Mouse (Mus musculus): ENCODE results near the gene Ski.

The Ski gene

DNA sequence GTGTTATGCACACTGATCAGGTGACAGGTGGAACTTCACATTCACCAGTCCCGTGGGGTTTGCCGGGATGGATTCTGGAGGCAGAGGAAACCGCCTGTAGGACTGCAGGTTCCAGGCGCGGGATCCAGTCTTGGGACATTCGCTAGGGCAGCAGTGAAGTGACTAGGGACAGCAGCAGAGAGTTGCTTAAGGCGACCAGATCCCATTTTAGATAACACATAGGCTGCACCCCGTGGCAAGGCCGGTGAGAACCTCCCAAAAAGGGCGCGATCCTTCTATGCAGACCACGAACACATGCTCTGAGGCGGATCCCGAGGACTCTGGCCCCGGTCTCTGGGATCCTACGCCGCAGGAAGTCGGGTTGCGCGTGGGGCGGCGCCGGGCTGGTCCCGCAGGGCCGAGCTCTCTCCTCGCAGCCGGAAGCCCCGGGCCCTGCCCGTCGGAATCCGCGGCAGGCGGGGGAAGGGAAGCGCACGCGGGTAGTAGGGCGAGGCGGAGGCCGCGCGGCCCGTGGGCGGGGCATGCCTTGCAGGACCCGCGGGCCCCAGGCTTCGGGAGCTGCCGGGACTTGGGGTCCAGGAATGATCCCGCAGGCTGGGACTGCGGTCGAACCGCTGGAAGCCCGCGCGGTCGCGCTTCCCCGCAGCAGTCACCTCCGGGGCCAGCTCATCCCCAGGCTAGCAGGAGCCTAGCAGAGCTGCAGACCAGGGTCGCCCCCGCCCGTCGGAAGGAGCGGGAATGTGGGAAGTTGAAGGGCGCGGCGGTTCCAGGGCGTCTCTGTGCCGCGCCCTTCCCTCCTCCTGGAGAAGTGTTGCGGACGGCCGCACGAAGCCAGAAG lies 71.9 kb downstream of the Ski start:
- DNase-seq (ENCODE audit: low read depth) = no peak

DNA sequence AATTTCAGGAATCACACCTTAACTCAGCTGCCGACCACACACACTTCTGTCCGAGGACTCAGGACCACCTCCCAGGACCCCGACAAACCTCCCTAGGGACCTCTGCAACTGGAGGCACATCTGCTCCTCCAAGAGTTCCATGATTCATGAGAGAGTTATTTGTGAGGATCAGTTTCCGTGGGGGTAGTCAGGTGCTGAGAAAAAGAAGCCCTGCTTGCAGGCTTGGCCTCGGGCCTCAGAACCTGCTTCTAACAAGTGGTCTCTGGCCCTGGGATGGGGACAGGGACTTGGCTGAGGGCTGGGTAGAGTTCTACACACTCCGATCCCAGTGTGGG lies 72.5 kb downstream of the Ski start:
- DNase-seq (ENCODE audit: low read depth) = no peak

DNA sequence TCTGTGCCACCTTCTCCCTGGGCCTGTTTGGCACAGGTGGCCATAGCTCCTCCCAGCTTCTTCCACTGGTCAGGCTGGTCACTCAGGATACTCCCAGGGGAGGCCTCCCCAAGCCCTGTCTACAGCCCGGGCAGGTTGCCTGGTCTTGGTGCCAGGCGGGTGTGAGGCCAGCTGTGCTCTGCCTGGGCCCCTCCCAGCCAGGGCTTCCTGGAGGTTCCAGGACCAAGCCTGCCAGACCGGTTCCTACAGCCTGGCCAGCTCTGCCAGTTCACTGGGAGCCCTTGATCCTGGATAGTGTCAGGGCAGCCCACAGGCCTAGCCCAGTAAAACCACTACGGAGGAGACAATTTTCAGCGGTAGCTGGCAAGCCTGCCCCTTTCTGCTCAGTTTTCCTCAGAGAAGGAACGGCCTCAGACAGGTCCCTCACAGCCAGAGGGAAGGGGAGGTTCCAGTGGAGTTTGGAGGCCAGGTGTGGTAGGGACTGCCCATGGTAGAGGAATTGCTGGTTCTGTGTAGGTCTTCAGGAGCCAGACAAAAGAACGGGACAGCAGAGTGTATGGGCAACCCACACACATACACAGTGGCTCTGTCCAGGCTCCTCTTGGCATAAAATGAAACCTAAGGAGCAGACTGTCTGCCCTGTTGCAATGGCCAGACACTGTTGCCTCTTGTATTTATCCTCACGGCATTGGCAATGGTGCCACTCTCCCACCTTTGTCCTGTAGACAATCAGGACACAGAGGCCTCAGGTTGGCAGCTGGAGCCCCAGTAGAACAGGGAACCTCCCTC lies 73.3 kb downstream of the Ski start:
- DNase-seq (ENCODE audit: low read depth) = no peak

DNA sequence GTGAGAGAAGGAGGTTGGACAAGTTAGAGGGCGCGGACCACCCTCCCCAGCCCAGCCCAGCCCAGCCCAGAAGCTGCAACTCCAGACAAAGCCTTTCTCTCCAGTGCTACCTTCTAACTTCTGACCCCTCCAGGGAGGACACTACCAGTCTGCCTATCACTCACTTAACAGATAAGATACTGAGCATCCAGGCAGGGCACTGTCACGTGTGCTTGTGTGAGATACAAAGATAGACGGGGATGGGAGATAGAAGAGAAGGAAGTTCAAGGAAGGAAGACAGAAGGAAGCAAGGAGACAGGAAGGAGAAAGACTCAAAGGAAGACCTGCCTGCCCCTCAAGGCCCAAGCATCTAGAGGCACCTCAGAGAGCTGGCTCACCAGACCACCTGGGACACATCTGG lies 73.9 kb downstream of the Ski start:
- DNase-seq (ENCODE audit: low read depth) = no peak

DNA sequence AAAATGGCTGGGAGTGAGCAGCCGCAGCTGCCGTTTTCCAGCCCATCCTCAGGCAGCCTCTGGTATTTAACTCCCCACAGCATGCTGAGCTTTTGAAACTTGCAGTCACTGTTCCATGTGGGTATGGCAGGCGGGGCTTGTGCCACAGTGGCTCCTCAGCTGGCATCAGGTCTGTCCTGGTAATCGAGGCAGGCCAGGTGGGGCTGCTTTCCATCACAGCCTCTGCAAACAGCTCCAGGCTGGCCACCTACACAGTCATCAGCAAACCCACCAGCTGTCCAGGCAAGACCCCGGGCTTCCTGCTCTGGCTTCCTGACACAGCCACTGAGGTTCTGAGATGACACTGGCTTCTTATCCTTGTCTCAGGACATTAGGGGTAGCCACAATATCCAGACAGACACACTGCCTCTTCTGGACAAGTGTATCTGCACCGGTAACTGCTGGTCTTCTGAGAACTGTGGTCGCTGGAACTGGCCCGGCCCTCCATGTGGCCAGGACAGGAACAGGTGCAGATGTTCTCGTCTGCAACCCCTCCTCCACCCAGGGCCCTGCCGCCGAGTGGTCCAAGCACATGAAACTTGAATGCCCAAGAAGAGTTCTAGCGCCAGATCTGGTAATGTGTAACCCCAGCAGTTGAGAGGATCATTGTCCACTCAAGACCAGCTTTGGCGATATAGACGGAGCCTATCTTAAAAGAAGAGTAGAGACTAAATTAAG lies 76.1 kb downstream of the Ski start:
- no peak for DNase-seq (ENCODE audit: low read depth)

DNA sequence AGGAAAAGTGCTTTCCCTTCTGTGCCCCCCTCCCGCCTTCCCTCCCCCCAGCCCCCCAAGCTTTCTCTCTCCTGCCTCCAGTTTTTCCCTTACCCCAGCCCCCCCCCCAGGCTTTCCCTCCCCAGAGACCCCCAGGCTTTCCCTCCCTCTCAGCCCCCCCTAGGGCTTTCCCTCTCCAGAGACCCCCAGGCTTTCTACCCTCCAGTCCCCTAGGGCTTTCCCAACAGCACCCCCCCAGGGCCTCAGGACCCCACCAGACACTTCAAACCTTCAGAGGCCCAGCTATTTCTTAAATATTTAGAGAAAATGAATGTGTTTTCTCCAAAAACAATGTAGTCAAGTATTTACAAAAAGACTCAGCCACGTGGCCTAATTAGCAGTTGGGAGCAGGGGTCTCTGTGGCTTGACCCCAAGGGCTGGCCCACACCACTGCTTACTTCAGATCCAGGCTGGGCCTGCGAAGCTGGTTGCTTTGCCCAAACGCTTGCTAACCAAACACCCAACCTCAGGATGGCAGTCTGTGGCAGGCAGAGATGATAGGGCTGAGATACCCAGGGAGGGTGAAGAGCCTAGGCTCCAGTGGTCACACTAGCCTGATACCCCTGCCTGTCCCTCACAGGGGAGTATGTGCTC lies 77.7 kb downstream of the Ski start:
- DNase-seq (ENCODE audit: low read depth) = no peak

DNA sequence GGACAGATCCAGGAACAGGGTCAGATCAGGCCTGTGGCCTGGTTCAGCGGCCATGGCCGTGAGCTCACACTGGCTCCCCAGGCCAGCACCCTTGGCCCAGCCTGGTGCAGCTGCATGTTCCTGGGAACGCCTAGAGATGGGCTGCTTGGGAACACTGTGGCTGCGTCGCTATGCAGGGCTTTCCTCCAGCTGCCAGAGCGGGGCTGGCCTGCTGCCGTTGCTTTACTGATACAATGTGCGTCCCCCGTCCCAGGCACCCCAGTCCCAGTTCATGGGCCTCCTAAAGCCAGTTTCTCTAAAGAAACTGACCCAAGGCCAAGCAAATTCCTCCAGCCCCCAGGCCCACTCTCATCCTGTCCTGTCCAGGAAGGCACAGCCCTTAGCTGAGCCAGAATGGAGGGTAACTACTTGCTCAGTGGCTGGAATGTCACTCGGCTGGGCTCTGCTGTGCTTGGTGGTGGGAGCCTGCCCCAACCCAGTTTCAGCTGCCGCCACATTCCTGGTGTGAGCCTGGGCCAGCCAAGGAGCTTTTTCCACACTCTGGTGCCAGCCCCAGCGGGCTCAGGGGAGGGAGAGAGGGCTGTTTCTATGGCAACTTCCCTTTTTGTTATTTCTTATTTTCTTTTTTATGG lies 78.4 kb downstream of the Ski start:
- DNase-seq (ENCODE audit: low read depth) = no peak

DNA sequence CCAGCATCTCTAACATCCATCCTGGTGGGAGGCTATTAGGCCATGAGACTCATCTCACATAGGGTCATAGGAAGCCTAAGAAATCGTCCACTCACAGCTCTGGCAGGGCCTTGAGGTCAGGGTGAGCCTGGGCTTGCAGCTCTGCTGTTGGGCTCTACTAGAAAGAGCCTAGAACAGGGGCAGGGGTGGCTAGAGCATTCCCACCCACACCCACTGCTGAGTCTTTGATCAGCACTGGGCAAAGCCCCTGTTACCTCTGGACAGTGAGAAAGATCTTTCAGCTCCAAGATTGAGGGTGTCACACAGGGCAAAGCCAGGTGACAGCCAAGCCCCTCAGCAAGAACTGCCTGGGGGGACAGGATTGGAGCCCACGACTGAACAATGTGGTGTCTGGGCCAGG lies 79.0 kb downstream of the Ski start:
- no peak for DNase-seq (ENCODE audit: low read depth)

DNA sequence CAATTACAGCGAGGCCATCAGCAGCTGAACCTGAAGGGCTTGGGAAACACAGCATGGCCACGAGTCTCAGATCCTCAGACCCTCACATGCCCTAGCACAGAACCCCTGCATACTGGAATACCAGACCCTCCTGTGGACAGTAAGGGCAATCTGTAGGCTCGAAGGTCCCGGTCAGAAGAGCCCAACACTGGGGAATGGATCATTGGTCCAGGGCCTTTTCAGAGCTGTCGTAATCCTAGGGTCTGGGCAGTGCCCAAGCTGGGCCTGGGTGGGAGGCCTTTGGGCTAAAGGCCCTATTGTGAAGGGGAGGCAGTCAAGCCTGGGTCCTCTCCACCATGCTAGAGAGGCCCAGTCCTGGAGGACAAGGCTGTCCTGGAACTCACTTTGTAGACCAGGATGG lies 79.6 kb downstream of the Ski start:
- DNase-seq (ENCODE audit: low read depth) = no peak

DNA sequence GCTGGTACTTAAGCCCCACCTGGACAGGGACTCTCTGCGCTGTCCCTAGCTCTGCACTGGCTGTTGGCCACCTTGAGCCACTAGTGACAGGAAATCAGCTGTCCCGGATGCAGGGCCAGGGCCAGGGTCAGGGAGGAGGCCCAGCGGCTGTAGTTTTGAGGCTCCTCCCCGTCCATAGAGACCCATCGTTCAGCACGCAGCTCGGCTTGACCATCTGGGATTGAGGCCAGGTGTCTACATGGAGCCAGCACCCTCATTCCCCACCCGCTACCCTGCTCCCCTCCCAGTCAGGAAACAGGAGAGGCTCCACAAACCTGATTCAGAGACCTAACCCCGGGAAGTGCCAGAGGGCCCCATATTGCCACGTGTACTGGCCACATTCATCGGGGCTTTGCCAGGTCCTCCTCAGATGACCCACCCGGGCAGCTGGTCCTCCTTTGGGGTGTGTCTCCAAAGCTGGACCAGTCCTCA lies 81.6 kb downstream of the Ski start:
- DNase-seq (ENCODE audit: low read depth) = no peak

DNA sequence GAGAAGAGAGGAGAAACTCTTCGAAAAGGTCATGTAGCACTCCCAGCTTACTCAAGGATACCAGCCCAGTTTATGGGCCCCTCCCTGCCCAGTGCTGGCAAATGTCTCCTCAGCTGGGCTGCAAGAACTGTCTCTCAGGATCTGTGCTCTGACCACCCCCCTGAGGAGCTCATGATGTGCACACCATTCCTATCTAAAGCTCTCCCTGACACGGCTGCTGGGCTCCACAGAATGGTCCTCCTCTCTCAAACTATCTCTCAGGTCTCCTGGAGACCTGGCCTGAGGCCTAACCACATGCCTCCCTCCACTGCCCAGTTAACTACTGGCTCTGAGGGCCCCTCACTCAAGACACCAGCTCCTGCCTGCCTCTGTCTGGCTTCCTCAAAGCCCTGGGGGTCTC lies 82.2 kb downstream of the Ski start:
- DNase-seq (ENCODE audit: low read depth) = no peak

DNA sequence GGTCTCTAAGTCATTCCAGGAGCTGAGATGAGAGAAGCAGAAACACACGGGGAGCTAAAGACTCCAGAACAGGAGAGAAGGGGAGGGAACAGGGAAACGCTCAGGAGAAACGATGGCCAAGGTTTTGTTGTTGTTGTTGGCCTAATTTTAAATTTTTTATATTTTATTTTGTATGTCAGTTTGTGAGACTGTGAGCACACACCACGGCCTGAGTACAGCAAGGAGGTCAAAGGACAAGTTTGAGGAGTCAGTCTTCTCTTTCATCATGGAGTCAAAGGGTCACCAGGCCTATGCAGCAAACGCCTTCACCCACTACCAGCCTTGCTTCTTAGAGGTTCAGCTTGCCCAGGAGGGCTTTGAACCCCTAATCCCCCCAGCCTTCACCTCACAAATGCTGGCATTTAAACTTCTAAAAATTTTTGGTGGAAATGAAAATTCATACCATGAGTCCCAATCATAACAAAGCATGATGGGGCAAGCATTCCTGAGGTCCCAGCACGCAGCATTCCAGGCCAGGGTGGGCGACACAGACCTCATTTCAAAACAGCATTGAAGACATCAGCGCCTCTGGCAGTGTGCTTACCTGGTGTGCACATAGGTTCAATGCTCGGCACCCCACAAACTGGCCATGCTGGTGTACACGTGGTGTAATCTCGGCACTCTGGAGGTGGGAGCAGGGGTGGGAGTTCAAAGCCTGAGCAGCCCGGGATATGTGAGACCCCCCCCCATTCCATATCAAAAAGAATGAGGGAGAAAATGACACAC lies 82.9 kb downstream of the Ski start:
- no peak for DNase-seq (ENCODE audit: low read depth)

DNA sequence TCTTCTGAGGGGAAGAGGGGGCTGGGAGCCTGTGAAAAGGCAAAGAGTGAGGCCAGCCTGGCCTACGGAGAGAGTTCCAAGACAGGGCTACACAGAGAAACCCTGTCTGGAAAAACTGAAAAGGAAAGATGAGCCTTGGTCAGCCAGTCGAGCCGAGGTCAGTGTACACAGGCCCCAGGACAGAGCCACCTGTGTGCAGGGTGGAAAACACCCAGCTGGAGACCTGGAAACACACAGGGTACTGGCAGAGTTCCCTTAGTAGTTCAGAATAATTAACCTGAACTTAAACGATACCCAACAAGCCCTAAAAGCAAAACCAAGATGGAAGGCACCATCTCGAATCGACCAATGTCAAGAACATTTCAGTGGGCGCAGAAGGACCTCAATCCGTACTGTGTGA lies 83.9 kb downstream of the Ski start:
- DNase-seq (ENCODE audit: low read depth) = no peak

DNA sequence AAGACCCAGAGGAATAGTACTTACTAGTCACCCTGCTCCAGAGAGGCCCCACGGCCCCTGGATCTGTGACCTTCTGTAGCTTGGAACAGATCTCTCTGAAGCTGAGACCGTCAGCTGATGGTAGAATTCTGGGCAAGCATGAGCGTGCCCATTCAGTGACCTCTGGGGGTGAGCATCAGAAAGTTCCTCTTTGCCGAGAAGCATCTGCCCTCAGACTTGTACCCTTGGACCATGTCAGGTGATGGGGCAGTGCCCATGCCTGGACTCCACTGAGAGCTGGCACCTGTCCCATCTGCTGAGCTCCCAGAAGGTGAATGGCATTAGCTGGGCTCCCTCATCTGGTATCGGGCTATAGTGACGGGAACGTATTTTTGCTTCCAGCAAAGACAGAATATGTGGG lies 84.5 kb downstream of the Ski start:
- no peak for DNase-seq (ENCODE audit: low read depth)

DNA sequence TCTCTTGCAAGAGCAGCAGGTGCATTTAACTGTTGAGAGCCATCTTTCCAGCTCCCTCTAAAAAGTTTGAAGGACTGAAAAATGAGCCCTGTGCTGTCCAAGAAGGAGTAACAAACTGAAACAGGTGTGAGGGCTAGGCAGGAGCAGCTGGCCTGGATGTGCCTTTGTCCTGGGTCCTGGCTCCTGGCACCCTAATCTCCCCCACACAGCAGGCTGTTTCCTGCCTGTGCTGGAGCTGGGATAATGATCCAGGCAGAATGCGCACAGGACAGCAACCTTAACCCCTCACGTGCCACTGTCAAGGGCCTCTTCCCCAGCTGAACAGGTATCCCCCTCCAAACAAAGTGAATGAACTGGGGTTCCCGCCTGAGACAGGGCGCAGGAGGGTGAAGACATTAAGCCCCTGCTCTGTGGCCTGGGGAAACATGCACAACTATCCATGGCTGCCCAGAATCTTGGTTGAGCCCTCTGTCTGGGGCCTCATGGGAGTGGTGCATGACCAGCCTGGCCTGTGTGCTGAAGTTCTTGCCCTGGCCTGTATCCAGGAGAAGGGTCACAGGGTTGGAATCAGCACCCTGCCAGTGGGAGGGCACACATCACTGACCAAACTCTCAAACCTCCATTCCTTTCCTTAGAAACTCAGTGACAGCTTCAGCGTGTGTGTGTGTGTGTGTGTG lies 86.3 kb downstream of the Ski start:
- no peak for DNase-seq (ENCODE audit: low read depth)

DNA sequence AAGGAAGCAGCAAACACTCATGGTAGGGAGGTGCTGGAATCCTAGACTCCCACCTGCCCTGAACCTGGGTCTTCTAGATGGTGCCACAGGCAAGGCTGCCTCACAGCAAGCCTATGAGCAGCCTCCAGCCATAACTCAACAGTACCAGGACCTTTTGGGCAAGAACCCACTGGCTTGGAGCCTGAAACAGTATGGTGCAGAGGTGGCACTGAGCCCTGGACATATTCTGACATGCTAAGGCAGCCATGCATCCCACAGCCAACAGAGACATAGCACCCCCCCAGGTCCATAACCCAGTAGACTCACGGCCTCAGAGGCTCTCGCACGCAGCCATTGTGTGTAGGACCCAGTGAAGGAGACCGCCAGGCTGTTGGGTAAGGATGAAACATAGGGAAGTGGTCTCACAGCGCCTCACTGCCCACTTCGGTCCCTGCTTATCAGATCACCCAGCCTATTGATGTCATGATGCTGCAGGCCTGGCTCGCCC lies 87.7 kb downstream of the Ski start:
- no peak for DNase-seq (ENCODE audit: low read depth)

DNA sequence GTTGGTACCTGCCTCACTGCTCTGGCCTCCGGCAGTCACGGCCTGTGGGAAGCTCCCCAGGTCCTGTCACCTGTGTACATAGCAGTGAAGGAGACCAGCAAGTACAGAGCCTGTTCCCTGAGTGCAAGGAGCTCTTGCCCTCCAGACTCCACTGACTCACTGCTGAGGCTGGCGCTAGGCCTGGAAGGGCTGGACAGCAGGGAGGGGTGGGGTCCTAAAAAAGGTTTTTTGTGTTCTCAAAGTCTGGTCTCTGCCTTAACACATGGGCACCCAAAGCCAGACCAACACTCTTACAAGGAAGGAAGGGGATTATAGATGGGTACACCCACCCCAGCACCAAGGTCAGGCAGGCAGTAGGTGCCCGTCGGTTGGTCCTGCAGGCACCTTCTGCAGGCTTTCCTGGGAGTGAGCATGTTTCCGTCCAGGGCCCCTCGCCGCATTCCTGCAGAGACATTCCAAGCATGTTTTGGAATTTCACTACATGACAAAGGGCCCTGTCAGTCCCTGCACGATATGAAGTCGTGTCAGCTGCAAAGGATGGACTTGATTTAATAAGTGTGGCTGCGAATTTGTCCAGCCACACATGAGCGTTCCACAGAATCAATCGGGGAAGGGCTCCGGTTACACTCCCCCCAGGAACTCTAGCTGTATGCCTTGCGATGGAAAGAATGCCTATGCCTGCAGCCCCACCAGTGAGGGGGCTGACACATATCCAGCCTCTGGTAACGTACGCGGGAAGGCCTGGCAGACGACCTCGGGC lies 88.6 kb downstream of the Ski start:
- no peak for DNase-seq (ENCODE audit: low read depth)

DNA sequence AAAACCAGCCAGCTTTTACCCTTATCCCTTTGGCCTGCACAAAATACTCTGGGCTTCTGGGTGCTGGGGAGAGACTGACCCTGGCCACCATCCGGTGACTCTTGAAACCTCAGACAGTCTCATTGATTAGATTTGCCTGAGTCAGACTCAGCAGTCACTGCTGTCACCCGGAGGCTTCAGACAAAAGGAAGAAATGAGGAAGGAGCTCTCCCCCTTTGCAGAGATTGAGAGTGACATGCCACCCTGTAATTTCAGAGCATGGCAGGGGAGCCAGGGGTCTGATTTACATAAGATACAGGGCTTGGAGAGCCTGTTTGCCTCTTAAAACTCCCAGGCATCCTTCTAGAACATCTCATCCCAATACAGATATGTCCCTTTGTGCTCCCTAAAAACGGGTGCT lies 89.2 kb downstream of the Ski start:
- no peak for DNase-seq (ENCODE audit: low read depth)

DNA sequence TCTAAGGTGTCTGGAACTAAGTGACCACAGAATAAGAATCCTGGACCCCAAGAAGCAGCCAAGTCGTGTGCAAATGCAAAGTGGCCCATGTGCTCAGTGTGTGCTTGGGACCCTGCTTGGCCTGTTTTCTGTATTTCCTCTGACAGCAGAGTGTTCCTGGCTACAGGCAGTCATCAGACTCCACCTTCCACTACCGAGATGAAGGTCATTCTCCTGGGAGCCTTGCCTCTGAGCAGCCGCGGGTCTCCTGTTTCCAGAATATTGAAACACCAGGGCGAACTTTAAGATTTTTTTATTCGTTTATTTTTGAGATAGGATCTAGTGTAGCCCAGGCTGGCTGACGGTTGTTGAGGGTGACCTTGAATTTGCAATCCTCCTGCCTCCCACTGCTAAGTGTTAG lies 91.8 kb downstream of the Ski start:
- no peak for DNase-seq (ENCODE audit: low read depth)

DNA sequence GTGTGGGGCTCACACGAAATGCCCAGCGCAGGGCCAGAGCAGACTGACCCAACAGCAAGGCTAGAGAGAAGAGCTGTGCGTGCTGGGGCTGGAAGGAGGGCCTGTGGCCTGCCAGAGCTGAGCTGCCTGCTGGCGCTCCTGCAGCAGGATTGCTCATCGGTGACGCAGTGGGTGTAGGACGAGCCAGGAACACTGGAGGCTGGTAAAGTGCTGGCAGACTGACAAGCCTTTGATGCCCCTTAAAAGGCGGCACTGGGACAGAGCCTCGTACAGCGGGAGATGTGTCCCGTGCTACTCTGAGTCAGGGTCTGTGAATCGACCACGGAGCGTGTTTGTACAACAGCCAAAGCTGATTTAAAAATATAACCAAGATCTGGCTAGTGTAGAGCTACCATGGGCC lies 92.4 kb downstream of the Ski start:
- no peak for DNase-seq (ENCODE audit: low read depth)

Measured in c-Kit-positive CD71-negative TER-119-negative erythroid progenitor cells, embryonic 14.5 days (primary cell).